ENCODE assay signal across 11 mouse cellular contexts in the genomic region with DNA sequence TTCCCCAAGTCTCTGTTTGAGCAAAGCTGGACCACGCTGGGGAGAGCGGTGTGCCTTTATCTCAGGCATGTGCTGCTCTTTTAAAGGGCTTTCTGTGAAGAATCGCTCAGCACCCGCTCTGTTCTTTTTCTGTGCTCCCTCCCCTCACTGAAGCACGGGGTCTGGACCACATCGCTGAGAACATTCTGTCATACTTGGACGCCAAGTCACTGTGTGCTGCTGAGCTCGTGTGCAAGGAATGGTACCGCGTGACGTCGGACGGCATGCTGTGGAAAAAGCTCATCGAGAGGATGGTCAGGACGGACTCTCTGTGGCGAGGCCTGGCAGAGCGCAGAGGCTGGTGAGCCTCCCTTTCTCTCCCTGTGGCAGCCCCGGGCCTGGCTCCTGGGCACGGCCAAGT. TPM values are rescaled to one million over a fixed set of nuclear protein-coding genes. Genes with fewer than 3 reads are reported as not detected.
DNase-seq lines count a peak whose midpoint lies in the region; ATAC-seq and TF ChIP-seq lines count a peak whose summit lies in the region.
"Had no signal": no experiment of that assay in that cellular context is flagged by ENCODE, and none has a peak within 500 bp of the region (broad histone marks: within the 10 kb centered on the region; RNA-seq: fewer than 3 reads in every experiment).

No protein-coding gene starts in this region.

- DNase-seq in forebrain, postnatal 0 days: peak; percentile 50
- DNase-seq in forebrain, embryonic 10.5 days (ENCODE audit: extremely low spot score, low spot score): no peak
- peak; percentile 5 for DNase-seq in midbrain, postnatal 0 days (ENCODE audit: low spot score)
- no peak for DNase-seq in midbrain, embryonic 10.5 days (ENCODE audit: low spot score)
- DNase-seq in heart, embryonic 10.5 days (ENCODE audit: low spot score): peak; percentile 81
- DNase-seq in layer of hippocampus, postnatal 36 days: peak; percentile 38 to 54
- no peak for DNase-seq in B cell, adult 2 months
- DNase-seq: kidney, adult 18-20 months had no signal

- TF ChIP-seq CTCF in forebrain, postnatal 0 days (IDR thresholded peaks at IDR 0.05; ENCODE audit: low read depth): no peak
- TF ChIP-seq CTCF in midbrain, postnatal 0 days (IDR thresholded peaks at IDR 0.05): no peak

- no peak overlapping the region for H3K4me2 ChIP-seq in forebrain, postnatal 0 days (ENCODE audit: low read depth)
- H3K4me2 ChIP-seq in midbrain, postnatal 0 days (ENCODE audit: low read depth, low read length, poor library complexity, severe bottlenecking): no peak overlapping the region
- no peak overlapping the region for H3K4me2 ChIP-seq in intestine, embryonic 15.5 days (replicated peaks)
- H3K4me2 ChIP-seq: embryonic facial prominence, embryonic 12.5 days; limb, embryonic 12.5 days had no signal

- no peak overlapping the region for H3K9ac ChIP-seq in forebrain, postnatal 0 days
- no peak overlapping the region for H3K9ac ChIP-seq in midbrain, postnatal 0 days (replicated peaks; ENCODE audit: low read length, poor library complexity, severe bottlenecking)
- H3K9ac ChIP-seq in intestine, embryonic 15.5 days: no peak overlapping the region
- H3K9ac ChIP-seq: embryonic facial prominence, embryonic 12.5 days; limb, embryonic 12.5 days had no signal

- H3K9me3 ChIP-seq in forebrain, postnatal 0 days (ENCODE audit: low read length): no peaks in the 10 kb centered on the region
- no peaks in the 10 kb centered on the region for H3K9me3 ChIP-seq in forebrain, embryonic 10.5 days
- H3K9me3 ChIP-seq in midbrain, postnatal 0 days (ENCODE audit: low read length): no peaks in the 10 kb centered on the region
- no peaks in the 10 kb centered on the region for H3K9me3 ChIP-seq in midbrain, embryonic 10.5 days (replicated peaks)
- H3K9me3 ChIP-seq in heart, embryonic 10.5 days: no peaks in the 10 kb centered on the region
- no peaks in the 10 kb centered on the region for H3K9me3 ChIP-seq in intestine, embryonic 15.5 days
- H3K9me3 ChIP-seq: embryonic facial prominence, embryonic 12.5 days; limb, embryonic 12.5 days had no signal

- peak; percentile 79 for ATAC-seq in forebrain, postnatal 0 days
- no peak for ATAC-seq in midbrain, postnatal 0 days (ENCODE audit: low FRiP score)
- no peak for ATAC-seq in intestine, embryonic 15.5 days

- no peak overlapping the region for H3K27ac ChIP-seq in forebrain, postnatal 0 days (ENCODE audit: low read depth, low read length)
- no peak overlapping the region for H3K27ac ChIP-seq in forebrain, embryonic 10.5 days
- H3K27ac ChIP-seq in midbrain, postnatal 0 days (ENCODE audit: low read depth, low read length): no peak overlapping the region
- H3K27ac ChIP-seq in midbrain, embryonic 10.5 days (replicated peaks): no peak overlapping the region
- H3K27ac ChIP-seq in heart, embryonic 10.5 days: peak overlapping the region; percentile 73
- H3K27ac ChIP-seq in intestine, embryonic 15.5 days: no peak overlapping the region
- H3K27ac ChIP-seq: embryonic facial prominence, embryonic 12.5 days; limb, embryonic 12.5 days had no signal

- H3K36me3 ChIP-seq in forebrain, postnatal 0 days (ENCODE audit: insufficient read depth): no peaks in the 10 kb centered on the region
- H3K36me3 ChIP-seq in forebrain, embryonic 10.5 days (replicated peaks): peaks cover 8% of the 10 kb centered on the region
- peaks cover 15% of the 10 kb centered on the region for H3K36me3 ChIP-seq in midbrain, postnatal 0 days (ENCODE audit: insufficient read depth, low read length)
- H3K36me3 ChIP-seq in midbrain, embryonic 10.5 days: peaks cover 10% of the 10 kb centered on the region
- H3K36me3 ChIP-seq in heart, embryonic 10.5 days: peaks cover 16% of the 10 kb centered on the region
- H3K36me3 ChIP-seq in intestine, embryonic 15.5 days: no peaks in the 10 kb centered on the region

- no peaks in the 10 kb centered on the region for H3K4me1 ChIP-seq in forebrain, postnatal 0 days (ENCODE audit: insufficient read depth)
- H3K4me1 ChIP-seq in forebrain, embryonic 10.5 days: no peaks in the 10 kb centered on the region; the same call in 1 of the 2 replicates
- H3K4me1 ChIP-seq in midbrain, postnatal 0 days (ENCODE audit: insufficient read depth, low read length): no peaks in the 10 kb centered on the region
- H3K4me1 ChIP-seq in midbrain, embryonic 10.5 days: no peaks in the 10 kb centered on the region
- H3K4me1 ChIP-seq in heart, embryonic 10.5 days: peaks cover 15% of the 10 kb centered on the region
- no peaks in the 10 kb centered on the region for H3K4me1 ChIP-seq in intestine, embryonic 15.5 days (replicated peaks)
- H3K4me1 ChIP-seq: embryonic facial prominence, embryonic 12.5 days had no signal

- H3K27me3 ChIP-seq in forebrain, postnatal 0 days (ENCODE audit: insufficient read depth, low read length): no peaks in the 10 kb centered on the region
- H3K27me3 ChIP-seq in forebrain, embryonic 10.5 days (ENCODE audit: poor library complexity, severe bottlenecking): no peaks in the 10 kb centered on the region
- H3K27me3 ChIP-seq in midbrain, postnatal 0 days (ENCODE audit: insufficient read depth, low read length): no peaks in the 10 kb centered on the region
- H3K27me3 ChIP-seq in midbrain, embryonic 10.5 days (ENCODE audit: low read depth, poor library complexity, severe bottlenecking): no peaks in the 10 kb centered on the region
- no peaks in the 10 kb centered on the region for H3K27me3 ChIP-seq in heart, embryonic 10.5 days (ENCODE audit: insufficient read depth, poor library complexity, severe bottlenecking)
- no peaks in the 10 kb centered on the region for H3K27me3 ChIP-seq in intestine, embryonic 15.5 days (replicated peaks)
- H3K27me3 ChIP-seq: embryonic facial prominence, embryonic 12.5 days; limb, embryonic 12.5 days had no signal

- 52% methylated on average over 19 of the region's 19 CpGs for WGBS in forebrain, postnatal 0 days
- 82% methylated on average over 19 of the region's 19 CpGs for WGBS in forebrain, embryonic 10.5 days
- WGBS in midbrain, postnatal 0 days: 73% methylated on average over 19 of the region's 19 CpGs
- WGBS in midbrain, embryonic 10.5 days: 86% methylated on average over 19 of the region's 19 CpGs
- WGBS in heart, embryonic 10.5 days: 40% methylated on average over 19 of the region's 19 CpGs
- 67% methylated on average over 19 of the region's 19 CpGs for WGBS in intestine, embryonic 15.5 days

- H3K4me3 ChIP-seq in forebrain, postnatal 0 days (ENCODE audit: low read depth, low read length): no peak overlapping the region
- H3K4me3 ChIP-seq in forebrain, embryonic 10.5 days: no peak overlapping the region
- no peak overlapping the region for H3K4me3 ChIP-seq in midbrain, postnatal 0 days (ENCODE audit: low read depth, low read length)
- H3K4me3 ChIP-seq in midbrain, embryonic 10.5 days: no peak overlapping the region
- no peak overlapping the region; the same call in 1 of the 2 replicates for H3K4me3 ChIP-seq in heart, embryonic 10.5 days
- no peak overlapping the region for H3K4me3 ChIP-seq in intestine, embryonic 15.5 days (replicated peaks)
- H3K4me3 ChIP-seq: embryonic facial prominence, embryonic 12.5 days; limb, embryonic 12.5 days had no signal

RNA-seq across cellular contexts. Expression of gene Poll, which starts 52.8 kb away (rescaled TPM):
- total RNA-seq in forebrain, postnatal 0 days (2014; rRNA removed): 10.9 and 11.8 TPM in 2 replicates
- polyA plus RNA-seq in forebrain, postnatal 0 days (2015; fragmentation: Nextera tagmentation; extraction: Ambion mirVana): 9.1 and 10.8 TPM in 2 replicates
- polyA plus RNA-seq in forebrain, embryonic 10.5 days (2016; fragmentation: Nextera tagmentation; extraction: Ambion mirVana): 25.7 and 26.6 TPM in 2 replicates
- 9.9 and 12.1 TPM in 2 replicates for total RNA-seq in midbrain, postnatal 0 days (2014; rRNA removed)
- 8.9 and 10.4 TPM in 2 replicates for polyA plus RNA-seq in midbrain, postnatal 0 days (2015; fragmentation: Nextera tagmentation; extraction: Ambion mirVana)
- 22.3 and 23.0 TPM in 2 replicates for polyA plus RNA-seq in midbrain, embryonic 10.5 days (2016; fragmentation: Nextera tagmentation; extraction: Ambion mirVana)
- 19.2 and 19.4 TPM in 2 replicates for polyA plus RNA-seq in heart, embryonic 10.5 days (2016; fragmentation: Nextera tagmentation; extraction: Ambion mirVana)
- 1 to 10 TPM; 8.5 to 9.3 TPM for total RNA-seq in layer of hippocampus, postnatal 36 days (2021)
- 13.3 and 14.0 TPM in 2 replicates for polyA plus RNA-seq in intestine, embryonic 15.5 days (2015; fragmentation: Nextera tagmentation; extraction: Ambion mirVana)

RNA-seq across cellular contexts. Expression of gene Gm17018, which starts 52.9 kb away (rescaled TPM):
- 20.7 and 26.4 TPM in 2 replicates for total RNA-seq in forebrain, postnatal 0 days (2014; rRNA removed)
- polyA plus RNA-seq in forebrain, postnatal 0 days (2015; fragmentation: Nextera tagmentation; extraction: Ambion mirVana): 61.4 and 69.6 TPM in 2 replicates
- 52.1 and 53.5 TPM in 2 replicates for polyA plus RNA-seq in forebrain, embryonic 10.5 days (2016; fragmentation: Nextera tagmentation; extraction: Ambion mirVana)
- 15.7 and 20.9 TPM in 2 replicates for total RNA-seq in midbrain, postnatal 0 days (2014; rRNA removed)
- 83.7 and 84.4 TPM in 2 replicates for polyA plus RNA-seq in midbrain, postnatal 0 days (2015; fragmentation: Nextera tagmentation; extraction: Ambion mirVana)
- 47.2 and 47.9 TPM in 2 replicates for polyA plus RNA-seq in midbrain, embryonic 10.5 days (2016; fragmentation: Nextera tagmentation; extraction: Ambion mirVana)
- polyA plus RNA-seq in heart, embryonic 10.5 days (2016; fragmentation: Nextera tagmentation; extraction: Ambion mirVana): 32.5 and 35.0 TPM in 2 replicates
- 10 to 100 TPM; 52.5 to 66.0 TPM for total RNA-seq in layer of hippocampus, postnatal 36 days (2021)
- 36.2 and 38.2 TPM in 2 replicates for polyA plus RNA-seq in intestine, embryonic 15.5 days (2015; fragmentation: Nextera tagmentation; extraction: Ambion mirVana)

Comparison
In these comparisons a context has a peak if more than half of its experiments do, and no peak if none do; other contexts are left out.
1. DNase-seq: peak in forebrain, postnatal 0 days (single experiment), midbrain, postnatal 0 days (single experiment), heart, embryonic 10.5 days (single experiment) and layer of hippocampus, postnatal 36 days (2 of 2); none in forebrain, embryonic 10.5 days (single experiment), midbrain, embryonic 10.5 days (single experiment) and B cell, adult 2 months (0 of 2).